Mouse (Mus musculus): ENCODE data around the gene Casq2.

DNA sequence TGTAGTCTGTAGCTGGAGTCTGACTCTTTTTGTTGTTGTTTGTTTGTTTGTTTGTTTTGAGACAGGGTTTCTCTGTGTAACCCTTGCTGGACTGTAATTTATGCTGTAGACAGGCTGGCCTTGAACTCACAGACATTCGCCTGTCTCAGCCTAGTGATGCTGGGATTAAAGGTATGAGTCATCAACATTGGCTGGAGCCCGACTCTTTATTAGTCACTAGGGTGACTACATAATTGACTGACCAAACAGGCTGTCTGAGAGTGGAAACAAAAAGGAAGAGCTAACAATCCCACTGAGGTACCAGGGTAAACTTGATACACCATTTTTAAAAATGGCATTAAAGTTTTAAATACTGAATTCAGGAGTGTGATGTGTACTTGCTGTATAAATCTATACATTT, 96.4 kb downstream of the Casq2 start:
- TF ChIP-seq CTCF (IDR thresholded peaks at IDR 0.05; ENCODE audit: low read depth) (no peak), EP300 (IDR thresholded peaks at IDR 0.05; ENCODE audit: low read depth) (no peak)

Data from liver, postnatal 0 days (tissue).